Mouse (Mus musculus) neural tube, embryonic 11.5 days (tissue): Measurements from ENCODE around the gene Rasal3. TPM values are rescaled to one million over a fixed set of nuclear protein-coding genes. Genes with fewer than 3 reads are reported as not detected.

Experiments used
- ATAC-seq: fragments of 200-750 bp; cut with Nextera tagmentation; 2 replicates; pipeline ENCODE4 v1.8.0; 2017; ENCODE audit warnings: moderate number of reproducible peaks, mild to moderate bottlenecking, moderate TSS enrichment, moderate library complexity; ENCODE audit not compliant: insufficient read depth, low FRiP score, low TSS enrichment
- DNase-seq: peaks from one replicate; pipeline ENCODE4 v3.0.0-alpha.2; 2015; ENCODE audit warnings: low spot score
- H3K27ac ChIP-seq: fragments of 300-500 bp; sonication (generic); 2 replicates; pipeline ENCODE4 v1.5.1; 2014; ENCODE audit warnings: low read depth, mild to moderate bottlenecking, low read length
- H3K27me3 ChIP-seq: fragments of 300-500 bp; sonication (generic); 2 replicates; pipeline ENCODE4 v1.6.1; 2014; ENCODE audit warnings: mild to moderate bottlenecking, low read length, mixed read lengths; ENCODE audit not compliant: control insufficient read depth, insufficient read depth
- H3K36me3 ChIP-seq: fragments of 300-500 bp; sonication (generic); 2 replicates; pipeline ENCODE4 v1.6.1; 2014; ENCODE audit warnings: mild to moderate bottlenecking, low read length, moderate library complexity, mixed read lengths; ENCODE audit not compliant: control insufficient read depth, insufficient read depth
- H3K4me1 ChIP-seq: fragments of 300-500 bp; sonication (generic); 2 replicates; pipeline ENCODE4 v1.6.1; 2014; ENCODE audit warnings: low read length, mixed read lengths; ENCODE audit not compliant: control insufficient read depth, insufficient read depth
- H3K4me2 ChIP-seq: fragments of 300-500 bp; sonication (generic); 2 replicates; pipeline ENCODE4 v1.6.1; 2014; ENCODE audit warnings: low read depth, mild to moderate bottlenecking, moderate library complexity
- H3K4me3 ChIP-seq: fragments of 300-500 bp; sonication (generic); 2 replicates; pipeline ENCODE4 v1.5.1; 2014; ENCODE audit warnings: low read depth, low read length
- H3K9ac ChIP-seq: fragments of 300-500 bp; sonication (generic); 2 replicates; pipeline ENCODE4 v1.6.1; 2014; ENCODE audit warnings: mild to moderate bottlenecking, low read length
- H3K9me3 ChIP-seq: fragments of 300-500 bp; sonication (generic); 2 replicates; pipeline ENCODE4 v1.6.1; 2016; ENCODE audit warnings: low read length; ENCODE audit not compliant: control insufficient read depth
- WGBS: fragments of 180-500 bp; shearing (Covaris S2); extraction: QIAGEN DNeasy Blood & Tissue Kit; methylation state at CpG from one replicate; pipeline ENCODE4 v1.1.7; 2014; 5-methylcytosine and 5-hydroxymethylcytosine counted together
- polyA plus RNA-seq: library from polyadenylated mRNA; unstranded; fragments of >200 nt; fragmentation: Nextera tagmentation; extraction: Ambion mirVana; gene quantifications from 2 replicates; pipeline ENCODE4 v1.2.1, GENCODE M21; 2014

The Rasal3 gene
- polyA plus RNA-seq, 1 experiment from 2014 or later, result 0.42 TPM

- peak; percentile 94 for DNase-seq
- no peaks in the 10 kb centered on the region for H3K27me3 ChIP-seq
- peak overlapping the region; percentile 95 for H3K9ac ChIP-seq
- WGBS, result under 1% methylated on average over 37 of the region's 47 CpGs
- H3K9me3 ChIP-seq, result no peaks in the 10 kb centered on the region
- H3K27ac ChIP-seq, result peak overlapping the region; percentile 40; the same call in 1 of the 2 replicates
- peak overlapping the region; percentile 47 for H3K4me2 ChIP-seq
- H3K4me1 ChIP-seq, result peaks cover 11% of the 10 kb centered on the region
- peak overlapping the region; percentile 93 for H3K4me3 ChIP-seq
- H3K36me3 ChIP-seq, result peaks cover 5% of the 10 kb centered on the region
- peak; percentile 92 for ATAC-seq
These were observed 39.1 kb downstream of the Rasal3 start for GRCm38 (mm10) chr17:32364331-32364730.

GRCm38 (mm10) chr17:32363821-32364301, 39.5 kb downstream of the Rasal3 start:
- peak; percentile 51 for ATAC-seq

GRCm38 (mm10) chr17:32362686-32363085, 40.7 kb downstream of the Rasal3 start:
- Histone ChIP-seq H3K4me2 (peak overlapping the region; percentile 69), H3K9me3 (no peaks in the 10 kb centered on the region), H3K27me3 (no peaks in the 10 kb centered on the region), H3K4me1 (peaks cover 11% of the 10 kb centered on the region), H3K36me3 (peaks cover 18% of the 10 kb centered on the region), H3K9ac (no peak overlapping the region; the same call in 1 of the 2 replicates), H3K4me3 (peak overlapping the region; percentile 93), H3K27ac (no peak overlapping the region)
- WGBS, result 84% methylated on average over 4 of the region's 4 CpGs
- ATAC-seq, result no peak
- DNase-seq, result no peak

More at GRCm38 (mm10) chr17:32363821-32364301, 39.5 kb downstream of the Rasal3 start:
- Histone ChIP-seq H3K9me3 (no peaks in the 10 kb centered on the region), H3K27me3 (no peaks in the 10 kb centered on the region), H3K36me3 (peaks cover 9% of the 10 kb centered on the region), H3K9ac (peak overlapping the region; percentile 95), H3K4me3 (peak overlapping the region; percentile 93), H3K27ac (peak overlapping the region; percentile 40), H3K4me2 (peak overlapping the region; percentile 69), H3K4me1 (peaks cover 11% of the 10 kb centered on the region)
- DNase-seq, result peak; percentile 25
- WGBS, result 0% methylated on average over 25 of the region's 50 CpGs

GRCm38 (mm10) chr17:32359928-32360327, 43.5 kb downstream of the Rasal3 start:
- WGBS, result 86% methylated on average over 14 of the region's 18 CpGs
- DNase-seq, result no peak
- no peak for ATAC-seq
- H3K27me3 ChIP-seq, result no peaks in the 10 kb centered on the region
- peaks cover 9% of the 10 kb centered on the region for H3K4me1 ChIP-seq
- H3K4me2 ChIP-seq, result no peak overlapping the region
- no peak overlapping the region for H3K4me3 ChIP-seq
- H3K9ac ChIP-seq, result no peak overlapping the region
- H3K27ac ChIP-seq, result no peak overlapping the region
- H3K36me3 ChIP-seq, result peaks cover 37% of the 10 kb centered on the region
- H3K9me3 ChIP-seq, result no peaks in the 10 kb centered on the region

GRCm38 (mm10) chr17:32358943-32359340, 44.4 kb downstream of the Rasal3 start:
- WGBS, result 96% methylated on average over 6 of the region's 6 CpGs
- peaks cover 43% of the 10 kb centered on the region for H3K36me3 ChIP-seq
- no peak overlapping the region for H3K4me3 ChIP-seq
- no peak overlapping the region for H3K27ac ChIP-seq
- H3K9ac ChIP-seq, result no peak overlapping the region
- H3K27me3 ChIP-seq, result no peaks in the 10 kb centered on the region
- DNase-seq, result peak; percentile 6
- no peak for ATAC-seq
- peaks cover 9% of the 10 kb centered on the region for H3K4me1 ChIP-seq
- H3K9me3 ChIP-seq, result no peaks in the 10 kb centered on the region
- H3K4me2 ChIP-seq, result no peak overlapping the region

- H3K4me1 ChIP-seq, result peaks cover 9% of the 10 kb centered on the region
- no peak overlapping the region for H3K27ac ChIP-seq
- no peak overlapping the region for H3K4me3 ChIP-seq
- no peak for DNase-seq
- no peaks in the 10 kb centered on the region for H3K27me3 ChIP-seq
- H3K9me3 ChIP-seq, result no peaks in the 10 kb centered on the region
- no peak overlapping the region for H3K4me2 ChIP-seq
- whole genome bisulfite sequencing, result 96% methylated on average over 7 of the region's 7 CpGs
- H3K36me3 ChIP-seq, result peaks cover 43% of the 10 kb centered on the region
- ATAC-seq, result no peak
- H3K9ac ChIP-seq, result no peak overlapping the region
These were observed 45.0 kb downstream of the Rasal3 start for GRCm38 (mm10) chr17:32358192-32358942.

GRCm38 (mm10) chr17:32356766-32357760, 46.3 kb downstream of the Rasal3 start:
- Histone ChIP-seq H3K9me3 (no peaks in the 10 kb centered on the region), H3K27me3 (no peaks in the 10 kb centered on the region), H3K9ac (no peak overlapping the region), H3K4me1 (no peaks in the 10 kb centered on the region), H3K36me3 (peaks cover 43% of the 10 kb centered on the region), H3K4me2 (no peak overlapping the region), H3K4me3 (no peak overlapping the region), H3K27ac (no peak overlapping the region)
- ATAC-seq, result no peak
- DNase-seq, result peak; percentile 9
- 86% methylated on average over 24 of the region's 24 CpGs for whole genome bisulfite sequencing

GRCm38 (mm10) chr17:32356281-32356680, 47.1 kb downstream of the Rasal3 start:
- Histone ChIP-seq H3K4me1 (no peaks in the 10 kb centered on the region), H3K4me2 (no peak overlapping the region), H3K4me3 (no peak overlapping the region), H3K27me3 (no peaks in the 10 kb centered on the region), H3K27ac (no peak overlapping the region), H3K9ac (no peak overlapping the region), H3K9me3 (no peaks in the 10 kb centered on the region), H3K36me3 (peaks cover 40% of the 10 kb centered on the region)
- DNase-seq, result no peak
- no peak for ATAC-seq
- 92% methylated on average over 9 of the region's 9 CpGs for WGBS
